Mouse (Mus musculus): ENCODE results near the gene Thtpa.

The Thtpa gene

GRCm38 (mm10) chr14:55094704-55095231, at the start of gene Thtpa:
Gene Thtpa, plus strand, starts transcription at chr14:55094784.
- peak; percentile 74 for DNase-seq

- DNase-seq = no peak
These were observed 46.5 kb upstream of the Thtpa start for GRCm38 (mm10) chr14:55047971-55048531.

- DNase-seq = peak; percentile 89
These were observed 42.1 kb upstream of the Thtpa start for GRCm38 (mm10) chr14:55052496-55052895.

DNA sequence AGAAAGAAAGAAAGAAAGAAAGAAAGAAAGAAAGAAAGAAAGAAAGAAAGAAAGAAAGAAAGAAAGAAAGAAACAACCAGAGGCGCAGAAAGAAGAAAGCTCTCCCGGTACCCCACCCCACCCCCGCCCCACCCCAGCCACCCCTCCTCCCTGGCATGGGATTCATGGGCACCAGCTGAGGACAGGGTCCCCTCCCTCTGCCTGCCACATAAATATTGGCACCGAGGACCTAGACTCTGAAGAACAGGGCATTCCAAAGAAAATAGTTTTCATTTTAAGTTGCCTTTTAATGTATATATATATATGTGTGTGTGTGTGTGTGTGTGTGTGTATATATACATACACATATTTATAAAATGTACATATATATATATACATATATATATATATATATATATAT, 41.5 kb upstream of the Thtpa start:
- no peak for DNase-seq

- peak; percentile 72 for DNase-seq
These were observed 40.8 kb upstream of the Thtpa start for GRCm38 (mm10) chr14:55053708-55054190.

DNA sequence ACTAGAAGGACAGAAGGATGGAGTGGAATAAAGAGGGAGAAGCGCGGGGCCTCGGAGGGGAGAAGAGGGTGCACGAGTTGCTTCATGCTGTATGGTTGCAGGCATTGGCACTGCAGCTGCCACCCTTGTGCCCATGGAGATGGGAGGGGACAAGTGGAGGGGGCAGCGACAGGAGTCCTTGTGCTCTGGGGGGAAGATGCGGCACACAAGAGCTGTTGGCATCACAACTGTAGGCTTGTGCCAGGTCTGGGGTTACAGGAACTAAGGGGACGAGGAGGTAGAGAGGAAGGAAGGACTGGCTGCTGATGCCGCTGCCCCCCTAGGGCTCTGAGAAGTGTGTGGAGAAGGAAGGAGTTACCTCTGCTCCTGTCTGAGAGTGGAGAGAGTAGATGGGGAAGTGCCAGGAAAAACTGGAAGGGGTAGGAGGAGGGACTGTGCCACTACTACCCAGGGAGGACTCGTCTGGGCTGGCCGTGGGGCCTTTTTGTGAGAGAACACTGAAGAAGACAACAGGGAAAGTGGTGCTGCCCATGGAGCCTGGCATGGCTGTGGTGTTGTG, 40.3 kb upstream of the Thtpa start:
- no peak for DNase-seq

- DNase-seq = peak; percentile 88
These were observed 39.3 kb upstream of the Thtpa start for GRCm38 (mm10) chr14:55055167-55055834.

DNA sequence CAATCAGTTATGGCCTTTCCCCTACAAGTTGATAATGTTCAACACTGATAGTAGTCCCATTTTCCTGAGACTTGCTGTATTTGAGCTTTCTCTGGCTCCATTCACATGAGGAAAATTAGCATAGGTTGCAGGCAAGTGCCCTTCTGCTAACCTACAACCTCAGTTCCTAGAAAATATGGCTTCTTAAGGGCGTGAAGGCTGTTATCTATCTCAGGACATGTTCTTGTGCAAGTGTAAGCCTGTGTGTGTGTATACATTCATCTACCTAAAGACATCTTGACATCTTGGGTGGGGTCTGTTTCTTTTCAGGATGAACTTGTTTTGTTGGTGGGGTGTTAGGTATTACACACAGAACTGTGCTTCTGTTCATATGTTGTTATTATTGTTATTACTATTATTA, 35.6 kb upstream of the Thtpa start:
- DNase-seq = no peak

DNA sequence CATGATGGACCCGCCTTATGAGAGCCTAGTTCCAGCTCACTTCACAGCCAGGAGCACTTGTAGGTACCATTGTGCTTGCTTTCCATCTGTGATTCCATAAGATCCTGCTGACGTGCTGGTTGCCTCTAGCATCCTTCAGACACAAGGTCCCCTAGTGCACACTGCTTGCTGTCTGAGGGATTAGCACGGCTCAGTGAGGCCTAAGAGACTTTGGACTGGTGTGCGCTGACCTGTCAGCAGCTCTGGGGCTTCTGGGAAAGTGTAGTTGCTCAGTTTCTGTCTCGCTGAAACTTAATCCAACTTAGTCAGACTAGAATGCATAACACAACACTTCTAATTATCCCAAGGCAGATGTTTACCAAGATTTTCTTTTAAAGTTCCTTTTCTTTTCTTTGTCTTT, 34.7 kb upstream of the Thtpa start:
- DNase-seq = no peak

- no peak for DNase-seq
These were observed 32.7 kb upstream of the Thtpa start for GRCm38 (mm10) chr14:55061845-55062244.

DNA sequence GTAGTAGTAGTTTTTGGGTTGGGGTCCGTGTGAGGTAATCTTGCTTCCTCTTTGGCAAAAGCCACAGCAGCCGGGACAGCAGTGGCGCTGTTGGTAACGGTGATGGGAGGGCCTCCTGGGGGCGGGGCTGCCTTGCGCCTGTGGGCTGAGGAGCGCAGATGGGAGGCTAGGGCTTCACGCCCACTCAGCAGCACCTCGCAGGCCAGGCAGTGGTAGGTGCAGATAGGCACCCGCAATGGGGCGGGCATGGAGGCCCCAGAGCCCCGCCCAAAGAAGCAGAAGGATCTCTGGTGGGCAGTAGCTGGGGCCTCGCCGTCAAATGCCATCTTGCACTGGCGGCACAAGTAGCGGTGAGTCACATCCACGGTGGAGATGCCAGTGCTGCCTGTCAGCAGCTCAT, 32.0 kb upstream of the Thtpa start:
- DNase-seq = no peak

- no peak for DNase-seq
These were observed 31.5 kb upstream of the Thtpa start for GRCm38 (mm10) chr14:55063117-55063516.

DNA sequence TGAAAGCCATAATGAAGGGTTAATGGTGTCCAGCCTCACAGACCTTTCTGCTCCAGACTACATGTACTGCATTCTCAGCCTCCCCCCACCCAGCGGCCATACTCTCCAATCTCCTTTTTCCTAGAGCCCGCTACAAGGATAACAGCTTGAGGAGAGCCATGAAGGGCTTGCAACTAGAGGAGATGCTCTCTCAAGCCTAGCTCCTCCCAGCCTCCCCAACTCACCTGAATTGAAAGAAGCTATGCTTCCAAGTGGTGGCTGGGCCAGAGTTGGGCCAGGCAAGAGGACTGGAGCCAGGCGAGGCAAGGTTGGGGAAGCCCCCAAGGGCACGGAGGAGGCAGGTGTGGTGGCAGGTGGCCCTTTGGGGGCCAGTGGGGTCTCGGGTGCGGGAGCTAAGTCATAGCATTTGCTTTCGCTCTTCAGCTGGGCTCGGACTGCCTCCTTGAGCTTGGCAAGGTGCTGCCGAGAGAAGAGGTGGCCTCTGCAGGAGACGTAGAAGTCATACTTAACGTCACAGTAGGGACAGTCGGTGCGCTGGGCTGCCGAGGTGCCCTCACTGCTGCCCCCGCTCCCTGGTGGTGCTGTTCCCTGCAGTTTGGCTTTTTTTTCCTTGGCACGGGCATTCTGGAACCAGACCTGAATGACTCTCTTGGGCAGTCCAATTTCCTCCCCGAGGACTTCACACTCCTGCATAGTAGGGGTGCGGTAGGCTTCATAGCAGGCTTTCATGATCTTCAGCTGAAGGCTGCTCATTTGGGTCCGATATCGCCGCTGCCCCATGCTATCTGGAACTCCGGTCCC, 30.8 kb upstream of the Thtpa start:
- no peak for DNase-seq

- DNase-seq = no peak
These were observed 29.9 kb upstream of the Thtpa start for GRCm38 (mm10) chr14:55064481-55065370.

DNA sequence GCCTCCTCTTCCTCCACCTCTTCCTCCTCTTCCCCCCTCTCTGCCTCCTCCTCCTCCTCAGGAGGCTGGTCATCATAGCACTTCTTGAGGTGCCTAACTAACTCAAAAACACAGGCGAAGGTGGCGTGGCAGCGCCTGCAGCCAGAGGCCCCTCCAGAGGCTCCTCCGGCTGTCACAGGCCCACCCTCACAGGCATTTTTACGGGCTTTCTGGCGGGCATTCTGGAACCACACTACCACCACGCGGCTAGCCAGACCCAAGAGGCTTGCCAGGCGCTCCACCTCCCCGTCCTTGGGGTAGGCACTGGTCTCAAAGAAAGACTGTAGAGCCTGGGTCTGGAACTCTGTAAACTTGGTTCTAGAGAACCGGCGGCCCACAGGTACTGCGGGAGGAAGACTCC, 29.2 kb upstream of the Thtpa start:
- DNase-seq = no peak

DNA sequence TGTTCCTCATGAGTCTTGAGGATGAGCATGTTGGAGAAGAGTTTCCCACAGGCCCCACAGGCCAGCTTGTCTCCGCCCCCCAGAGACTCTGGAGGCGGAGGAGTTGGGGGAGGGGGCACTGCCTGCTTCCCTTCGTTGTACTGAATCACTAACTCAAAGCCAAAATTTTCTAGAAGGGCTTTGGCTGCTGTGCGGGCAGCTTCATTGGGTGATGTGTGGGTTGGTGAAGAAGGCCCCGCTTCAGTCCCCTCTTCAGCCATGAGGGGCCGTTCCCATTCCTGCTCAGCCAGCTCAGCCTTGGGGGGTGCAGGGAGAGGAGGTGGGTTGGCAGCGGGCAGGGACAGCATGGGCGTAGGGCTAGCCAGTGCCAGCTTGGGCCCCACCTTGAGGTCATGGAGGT, 28.5 kb upstream of the Thtpa start:
- DNase-seq = no peak

- DNase-seq = no peak
These were observed 22.8 kb upstream of the Thtpa start for GRCm38 (mm10) chr14:55071756-55072155.

DNA sequence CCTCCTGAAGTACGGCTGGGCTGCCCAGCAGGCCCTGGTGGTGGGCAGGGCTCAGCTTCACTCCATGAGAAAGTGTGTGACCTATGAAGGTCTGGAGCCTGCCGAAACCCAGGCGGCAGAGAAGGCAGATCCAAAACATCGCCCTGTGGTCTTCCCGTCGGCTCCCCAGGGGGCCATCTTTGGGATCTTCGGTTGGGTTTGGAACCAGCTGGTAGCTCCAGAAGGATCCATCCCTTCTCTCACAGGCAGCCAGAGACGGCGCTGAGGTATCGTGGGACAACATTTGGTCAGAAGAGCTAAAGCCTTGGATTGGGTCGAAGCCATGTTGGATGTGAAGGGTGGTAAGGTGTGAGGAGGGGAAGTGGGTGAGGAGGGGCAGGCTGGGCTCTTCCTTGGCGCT, 20.2 kb upstream of the Thtpa start:
- no peak for DNase-seq

DNA sequence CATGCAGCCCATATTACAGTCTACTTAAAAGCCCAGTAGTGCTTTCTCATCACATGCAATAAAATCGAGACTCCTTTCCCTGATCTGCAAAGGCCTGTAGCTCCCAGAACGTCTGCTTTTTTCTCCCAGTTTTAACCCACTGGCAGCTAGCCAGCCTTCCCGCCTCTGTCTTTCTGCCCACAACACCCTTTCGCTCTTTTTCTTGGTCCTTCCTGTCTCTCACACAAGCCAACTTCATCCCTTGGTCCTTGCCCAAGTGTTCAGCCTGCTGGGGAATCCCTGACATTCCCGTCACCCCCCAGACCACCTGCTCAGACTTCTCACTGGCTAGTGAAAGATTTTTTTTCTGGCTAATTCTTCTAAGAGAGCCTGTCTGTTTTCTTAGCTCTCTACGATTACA, 18.4 kb upstream of the Thtpa start:
- DNase-seq = peak; percentile 77

DNA sequence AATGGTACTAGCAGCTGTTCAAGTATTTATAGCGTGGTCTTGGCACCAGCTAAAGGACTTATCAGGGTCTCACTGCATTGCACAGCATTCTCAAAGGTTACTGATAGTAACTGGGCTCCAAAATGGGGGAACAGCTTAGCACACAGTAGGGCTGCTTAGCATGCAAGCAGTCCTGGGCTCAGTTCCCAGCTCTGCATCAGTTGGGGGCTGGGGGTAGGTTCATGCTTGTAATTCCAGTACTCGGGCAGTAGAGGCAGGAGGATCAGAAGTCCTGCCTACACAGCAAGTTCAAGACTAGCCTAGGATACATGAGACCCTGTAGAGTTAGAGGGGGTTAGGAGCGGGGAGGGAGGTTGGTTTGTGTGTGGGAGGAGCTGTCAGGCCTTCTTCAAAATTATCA, 17.6 kb upstream of the Thtpa start:
- DNase-seq = no peak

DNA sequence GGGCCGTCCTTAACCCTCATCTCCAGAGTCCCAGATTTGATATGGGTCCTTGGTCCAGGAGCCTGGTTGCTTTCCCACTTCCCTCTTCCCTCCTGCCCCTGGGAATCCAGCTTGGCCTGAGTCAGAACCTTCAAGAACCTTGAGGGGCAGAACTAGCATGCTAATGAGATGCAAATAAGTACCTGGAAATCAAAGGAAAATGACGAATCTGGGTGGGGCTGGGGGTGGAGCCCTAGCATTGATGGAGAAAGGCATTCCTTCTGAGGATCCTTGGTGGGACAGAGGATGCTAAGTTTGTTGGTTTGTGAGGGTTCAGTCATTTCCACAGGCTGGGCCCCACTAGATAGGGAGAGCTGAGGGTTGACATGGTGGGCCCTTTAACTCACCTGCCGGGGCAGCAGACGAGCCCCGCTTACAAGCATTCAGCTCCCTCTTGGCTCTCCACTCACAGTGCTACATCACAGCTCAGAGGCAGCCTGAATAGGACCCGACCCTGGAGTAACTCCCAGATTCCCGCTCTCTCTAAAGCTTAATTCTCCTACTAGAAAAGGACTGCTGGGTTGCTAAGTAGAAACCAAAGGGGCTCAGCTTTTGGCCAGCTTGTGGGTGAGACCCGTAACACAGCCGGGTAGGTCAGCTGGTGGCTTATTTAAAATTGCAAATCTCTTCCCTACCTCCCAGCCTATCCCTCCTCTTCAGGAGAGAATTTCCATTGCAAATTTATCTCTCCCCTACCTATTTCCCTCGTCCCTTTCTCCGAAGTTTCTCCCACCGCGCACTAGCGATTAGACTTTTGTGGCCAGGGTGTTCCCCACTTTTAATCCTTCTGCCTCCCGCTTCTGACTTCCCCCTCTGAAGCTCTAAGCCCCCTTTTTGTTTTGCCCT, 16.9 kb upstream of the Thtpa start:
- no peak for DNase-seq

Data from right cerebral cortex, postnatal 14 days (tissue).